Mouse (Mus musculus): ENCODE results near the gene Kndc1. TPM values are rescaled to one million over a fixed set of nuclear protein-coding genes. Genes with fewer than 3 reads are reported as not detected.

Gene Kndc1
- total RNA-seq, 2 experiments from 2014 or later, result 0.04 TPM; not detected in 1

DNA sequence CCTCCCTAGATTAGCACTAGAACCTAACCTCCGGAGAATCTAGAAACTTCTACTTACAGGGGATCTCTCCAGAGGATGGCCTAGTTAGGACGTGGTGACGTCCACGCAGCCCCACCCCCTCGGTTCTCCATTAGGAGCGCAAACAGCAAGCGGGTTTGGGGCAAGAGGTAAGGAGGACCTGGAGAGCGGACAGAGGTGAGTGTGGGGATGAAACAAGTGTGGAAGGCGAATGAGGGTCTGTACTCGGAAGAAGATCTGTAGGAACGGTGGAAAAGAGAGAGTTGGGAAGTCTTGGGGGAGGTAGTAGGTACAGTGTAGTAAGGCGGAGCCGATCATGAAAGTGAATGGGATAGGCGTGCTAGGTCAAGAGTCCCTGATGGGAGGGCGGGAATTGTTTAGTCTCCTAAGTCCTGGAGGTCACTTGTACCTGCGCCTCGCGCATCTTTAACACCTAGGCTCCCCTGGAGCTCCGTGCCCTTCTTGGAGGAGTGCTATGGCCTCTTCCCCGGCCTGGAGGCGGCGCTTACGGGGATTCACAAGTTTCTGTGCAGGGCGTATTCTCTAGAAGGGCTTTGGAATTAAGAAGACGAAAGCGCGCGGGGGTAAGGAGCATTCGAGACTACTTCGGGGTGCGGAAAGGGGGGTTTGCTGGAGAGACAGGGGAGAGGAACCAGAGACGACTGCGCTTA is 55.9 kb downstream of the Kndc1 start:
- peak; percentile 76 for ATAC-seq (ENCODE audit: poor library complexity, severe bottlenecking)

DNA sequence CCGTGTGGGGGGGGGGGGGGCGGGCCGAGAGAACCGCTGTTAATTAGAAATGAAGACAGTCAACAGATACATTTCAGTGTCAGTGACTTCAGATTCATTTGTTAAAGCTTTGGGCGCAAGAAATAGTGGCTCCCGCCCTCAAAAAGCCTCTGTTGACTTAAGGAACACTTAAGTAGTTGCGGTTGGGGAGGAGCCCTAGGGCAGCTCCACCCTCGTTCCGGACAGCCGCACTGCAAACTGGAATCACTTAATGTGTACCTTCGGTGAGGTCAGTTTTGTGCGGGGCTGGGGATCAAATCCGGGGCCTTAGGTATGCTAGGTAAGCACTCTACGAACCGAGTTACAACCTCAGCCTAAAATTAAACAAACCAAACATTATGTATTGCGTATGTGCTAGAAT is 56.6 kb downstream of the Kndc1 start:
- ATAC-seq (ENCODE audit: poor library complexity, severe bottlenecking), result peak; percentile 51

DNA sequence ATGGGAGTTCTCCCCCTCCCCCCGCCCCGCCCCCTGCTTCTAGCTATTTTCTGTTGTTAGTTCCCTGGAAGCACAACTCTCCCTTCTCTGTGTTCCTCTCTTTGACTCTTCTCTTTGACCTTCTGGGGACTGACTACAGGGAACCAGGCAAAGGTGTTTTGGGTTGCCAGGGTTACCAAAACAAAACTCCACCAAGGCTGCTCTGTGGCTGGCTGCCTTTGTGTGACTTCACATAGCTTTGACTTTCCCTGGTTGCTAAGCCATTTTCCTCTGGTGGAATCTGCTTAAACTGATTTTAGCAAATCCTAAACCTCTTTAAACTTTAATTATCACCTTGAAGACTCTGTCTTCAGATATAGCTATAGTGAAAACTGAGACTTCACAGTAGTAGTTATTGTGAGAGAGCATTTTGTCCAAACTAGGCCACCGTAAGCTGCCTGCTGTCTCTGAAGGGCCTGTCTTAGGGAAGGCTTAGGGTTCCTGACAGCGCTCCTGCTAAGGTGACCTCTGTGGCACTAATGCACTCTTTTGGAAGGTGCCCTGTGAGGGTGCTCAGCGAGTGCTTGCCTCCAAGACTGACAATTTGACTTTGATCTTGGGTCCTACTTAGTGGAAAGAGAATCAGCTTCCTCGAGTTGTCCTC is 57.6 kb downstream of the Kndc1 start:
- ATAC-seq (ENCODE audit: poor library complexity, severe bottlenecking), result no peak

DNA sequence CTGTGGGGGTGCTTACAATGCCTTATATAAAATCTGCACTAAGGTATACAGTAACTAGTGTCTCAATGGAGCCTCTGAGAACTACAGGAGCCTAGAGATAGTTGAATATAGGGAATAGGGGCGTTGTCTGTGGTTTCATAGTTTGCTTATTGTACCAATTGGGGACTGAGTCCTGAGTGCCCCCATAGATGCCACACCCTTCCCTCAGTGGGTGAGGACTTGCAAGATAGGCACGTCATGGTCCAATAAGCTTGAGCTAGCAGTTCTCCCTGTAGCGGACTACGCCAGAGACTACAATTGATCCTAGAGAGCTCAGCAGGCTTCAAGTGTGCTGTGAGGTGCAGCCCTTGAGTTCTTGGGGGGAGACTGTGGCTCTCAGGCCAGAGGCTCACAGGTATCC is 61.0 kb downstream of the Kndc1 start:
- no peak for ATAC-seq (ENCODE audit: poor library complexity, severe bottlenecking)

DNA sequence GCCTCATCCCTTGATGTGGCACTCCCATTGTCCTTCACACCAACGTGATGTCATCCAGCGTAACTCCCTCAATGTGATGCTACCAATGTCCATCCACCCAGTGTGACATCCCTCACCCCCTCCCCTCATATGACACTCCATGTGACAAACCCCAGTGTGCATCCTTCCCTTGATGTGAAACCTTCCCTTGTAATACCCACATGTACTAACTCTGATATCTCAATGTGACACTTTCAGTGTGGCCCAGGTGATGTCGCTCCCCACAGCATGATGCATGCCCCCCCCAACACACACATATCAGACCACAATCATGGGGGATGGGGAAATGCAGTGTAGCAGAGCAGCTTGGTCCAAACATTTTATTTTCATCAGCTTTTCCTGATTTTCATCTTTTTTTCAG is 62.2 kb downstream of the Kndc1 start:
- ATAC-seq (ENCODE audit: poor library complexity, severe bottlenecking), result no peak

DNA sequence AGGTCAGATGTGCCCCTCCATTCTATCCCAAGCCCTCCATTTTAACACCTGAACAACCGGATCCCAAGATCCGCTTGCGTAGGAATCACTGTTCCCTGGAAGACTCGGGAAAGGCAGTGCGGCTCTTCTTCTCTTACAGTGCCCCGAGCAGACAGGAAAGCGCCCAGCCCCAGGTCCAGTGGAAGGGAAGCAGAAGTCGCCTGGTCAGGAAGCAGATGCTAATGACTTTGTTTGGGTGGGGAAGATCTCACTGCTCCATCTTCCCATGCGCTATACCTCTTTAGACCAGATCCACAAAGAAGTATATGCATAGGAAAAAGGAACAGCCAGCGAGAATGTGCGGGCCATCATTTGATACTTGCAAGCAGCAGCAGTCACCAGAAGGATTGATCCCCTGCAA is 62.9 kb downstream of the Kndc1 start:
- peak; percentile 86 for ATAC-seq (ENCODE audit: poor library complexity, severe bottlenecking)

DNA sequence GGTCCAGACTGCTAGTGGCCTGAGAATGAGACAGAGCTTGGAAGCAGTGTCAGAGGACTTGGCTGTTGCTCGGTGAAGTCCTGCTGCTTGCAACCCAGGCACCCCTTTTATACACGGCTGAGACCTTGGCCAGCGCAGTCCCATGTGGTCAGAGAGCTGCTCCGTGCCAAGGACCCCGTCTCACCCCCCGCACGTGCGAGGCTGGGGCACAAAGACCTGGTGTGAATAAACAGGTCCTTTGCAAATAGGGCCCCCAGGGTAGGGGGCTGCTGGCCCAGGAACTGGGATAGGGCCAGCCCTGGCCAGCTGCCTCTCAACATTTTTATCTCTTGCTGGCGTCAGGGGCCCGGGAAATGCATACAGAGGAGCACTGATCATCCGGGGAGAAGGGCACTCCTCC is 63.5 kb downstream of the Kndc1 start:
- no peak for ATAC-seq (ENCODE audit: poor library complexity, severe bottlenecking)

DNA sequence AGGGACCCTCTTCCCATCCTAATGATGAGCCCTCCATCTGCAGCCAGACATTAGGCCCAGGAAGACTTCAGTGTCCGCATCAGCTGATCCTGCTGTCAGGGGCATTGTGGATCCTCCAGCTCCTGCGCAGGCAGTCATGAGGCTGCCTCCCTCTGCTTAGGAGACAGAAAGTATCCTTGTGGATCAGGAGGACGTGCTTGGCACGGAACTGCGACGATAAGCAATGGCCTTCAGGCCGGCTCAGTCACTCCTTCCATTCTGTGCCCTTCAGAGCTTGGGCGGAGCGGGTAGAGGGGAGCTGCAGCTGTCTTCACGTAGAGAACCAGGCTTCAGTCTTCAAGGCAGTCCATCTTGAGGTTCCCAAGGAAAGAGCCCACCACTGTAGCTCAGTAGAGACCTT is 66.6 kb downstream of the Kndc1 start:
- no peak for ATAC-seq (ENCODE audit: poor library complexity, severe bottlenecking)

DNA sequence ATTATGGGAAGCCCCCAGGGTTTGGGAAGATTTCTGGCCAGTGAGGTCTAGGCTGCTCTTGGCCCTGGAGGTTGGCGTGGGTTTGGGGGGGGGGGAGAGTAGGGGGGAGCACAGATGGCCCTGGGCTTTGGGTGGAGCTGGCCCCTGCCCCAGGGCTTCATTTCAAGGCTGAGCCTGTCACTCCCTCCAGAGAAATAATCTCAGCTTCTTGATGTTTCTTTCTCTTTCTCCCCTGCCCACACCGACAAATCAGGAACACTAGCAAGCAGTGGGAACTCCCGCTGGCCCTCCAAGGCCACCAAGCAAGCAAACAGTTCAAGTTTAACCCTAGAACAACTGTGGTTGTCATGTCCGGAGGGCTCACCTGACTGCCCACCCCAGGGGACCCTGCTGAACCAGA is 69.3 kb downstream of the Kndc1 start:
- no peak for ATAC-seq (ENCODE audit: poor library complexity, severe bottlenecking)

DNA sequence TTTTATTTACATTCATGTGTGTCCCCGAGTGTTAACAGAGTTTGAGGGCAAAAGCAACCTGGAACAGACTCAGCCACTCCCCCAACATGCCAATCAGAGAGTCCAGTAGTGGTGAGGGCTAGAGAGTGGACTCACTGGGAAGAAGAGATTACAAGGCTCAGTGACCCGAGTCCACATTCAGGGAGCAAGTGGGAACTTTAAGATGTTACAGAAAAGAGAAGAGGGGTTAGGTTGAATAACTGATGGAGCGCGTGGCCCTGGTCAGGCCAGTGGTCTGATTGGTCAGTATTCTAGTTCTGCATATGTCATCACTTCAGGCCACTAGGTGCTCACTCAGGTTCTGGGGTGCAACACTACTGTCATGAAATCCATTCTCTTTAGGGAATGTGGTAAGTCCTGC is 72.7 kb downstream of the Kndc1 start:
- no peak for ATAC-seq (ENCODE audit: poor library complexity, severe bottlenecking)

DNA sequence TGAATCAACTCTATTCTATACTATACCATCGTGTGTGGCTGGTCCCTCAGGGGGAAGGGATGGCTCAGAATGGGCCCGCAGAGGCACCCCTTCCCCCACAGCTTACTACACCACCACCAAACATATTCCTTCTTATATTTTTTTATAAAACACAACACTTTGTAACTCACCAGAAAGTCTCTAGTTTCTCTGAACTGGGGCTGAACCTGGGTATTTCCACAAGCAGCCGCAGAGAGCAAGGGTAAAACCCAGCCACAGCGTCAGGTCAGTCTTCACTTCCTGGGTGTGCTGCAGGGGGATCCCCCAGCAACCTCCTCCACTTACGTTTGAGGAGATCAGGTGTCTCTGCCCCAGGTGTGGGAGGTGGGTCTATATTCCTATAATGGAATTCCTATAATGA is 73.9 kb downstream of the Kndc1 start:
- no peak for ATAC-seq (ENCODE audit: poor library complexity, severe bottlenecking)

DNA sequence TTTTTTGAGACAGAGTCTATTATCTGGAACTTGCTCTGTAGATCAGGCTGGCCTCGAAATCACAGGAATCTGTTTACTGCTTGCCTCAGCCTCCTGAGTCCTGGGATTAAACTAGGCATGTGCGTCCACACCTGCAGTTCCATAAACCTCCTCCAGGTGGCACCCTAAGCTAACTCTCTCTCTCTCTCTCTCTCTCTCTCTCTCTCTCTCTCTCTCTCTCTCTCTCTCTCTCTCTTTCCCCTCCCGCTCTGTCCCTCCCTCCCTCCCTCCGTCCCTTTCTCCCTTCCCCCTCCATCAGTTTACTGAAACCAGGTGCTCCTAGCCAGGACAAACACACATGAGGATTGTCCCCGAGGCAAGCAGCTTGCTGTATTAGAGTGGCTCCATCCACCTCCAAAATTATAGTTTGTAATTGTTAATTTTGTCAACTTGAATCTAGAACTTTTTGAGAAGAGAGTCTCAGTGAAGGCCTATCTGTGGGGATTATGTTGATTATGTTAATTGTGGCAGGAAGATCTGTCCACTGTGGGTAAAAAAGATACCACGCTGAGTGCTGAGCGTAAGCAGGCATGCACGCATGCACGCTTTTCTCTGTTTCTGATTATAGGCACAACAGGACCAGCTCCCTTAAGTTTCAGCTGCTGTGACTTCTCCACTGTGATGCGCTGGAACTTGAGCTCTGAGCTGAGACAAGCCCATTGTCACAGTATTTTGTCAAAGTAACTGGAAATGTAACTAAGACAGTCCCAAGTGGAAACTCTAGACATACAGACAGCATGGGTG is 75.0 kb downstream of the Kndc1 start:
- ATAC-seq (ENCODE audit: poor library complexity, severe bottlenecking), result 0 out of 2 replicates have a peak, but pooled peaks have one; percentile 21

DNA sequence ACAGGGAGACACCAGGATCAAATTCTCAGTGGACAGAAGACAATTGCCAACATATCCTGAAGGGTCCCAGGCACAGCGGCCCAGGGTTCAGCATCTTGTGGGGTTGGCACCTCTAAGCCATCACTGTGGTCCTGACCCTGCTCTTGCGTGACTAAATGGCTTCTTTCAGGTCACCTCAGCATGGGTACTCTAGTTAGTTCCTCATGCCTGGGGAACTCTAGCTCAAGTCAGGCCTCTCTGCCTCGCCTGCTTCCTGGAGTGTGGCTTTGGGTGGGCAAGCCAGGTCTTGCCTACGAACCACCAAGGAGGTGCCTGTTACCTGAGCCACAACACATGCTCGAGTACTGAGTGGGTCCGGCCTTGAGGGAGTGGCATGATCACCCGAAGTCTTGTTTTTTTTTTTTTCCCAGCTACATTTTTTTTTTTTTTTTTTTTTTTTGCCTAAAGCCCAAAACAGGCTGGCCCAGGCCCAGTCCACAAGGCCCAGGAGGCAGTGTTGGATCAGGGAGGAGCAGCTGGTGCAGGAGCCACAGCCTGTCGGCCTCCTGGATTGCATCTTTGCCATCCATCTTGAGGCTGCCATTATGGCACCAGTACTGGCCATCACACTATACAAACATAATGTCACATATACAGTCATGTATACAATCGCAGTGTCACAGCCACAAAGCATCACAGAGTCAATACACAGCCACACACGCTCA is 75.9 kb downstream of the Kndc1 start:
- ATAC-seq (ENCODE audit: poor library complexity, severe bottlenecking), result no peak

DNA sequence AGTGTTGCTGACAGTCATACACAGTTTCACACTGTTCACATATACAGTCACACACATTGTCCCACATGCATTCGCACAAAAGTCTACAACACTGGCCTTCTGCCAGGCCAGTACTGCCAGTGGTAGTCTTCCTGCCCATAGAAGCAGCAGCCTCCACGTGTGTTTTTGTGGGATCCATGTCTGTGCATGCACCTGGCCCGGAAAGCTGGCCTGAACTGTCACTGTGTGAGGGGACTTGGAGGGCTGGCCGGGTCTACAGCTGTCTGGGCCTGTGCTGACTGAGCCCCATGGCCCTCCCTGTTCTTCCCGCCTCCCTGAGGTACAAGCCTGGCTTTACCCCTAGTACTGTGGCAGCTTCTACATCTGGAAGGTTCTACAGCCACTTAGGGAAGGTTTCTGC is 76.5 kb downstream of the Kndc1 start:
- ATAC-seq (ENCODE audit: poor library complexity, severe bottlenecking), result no peak

DNA sequence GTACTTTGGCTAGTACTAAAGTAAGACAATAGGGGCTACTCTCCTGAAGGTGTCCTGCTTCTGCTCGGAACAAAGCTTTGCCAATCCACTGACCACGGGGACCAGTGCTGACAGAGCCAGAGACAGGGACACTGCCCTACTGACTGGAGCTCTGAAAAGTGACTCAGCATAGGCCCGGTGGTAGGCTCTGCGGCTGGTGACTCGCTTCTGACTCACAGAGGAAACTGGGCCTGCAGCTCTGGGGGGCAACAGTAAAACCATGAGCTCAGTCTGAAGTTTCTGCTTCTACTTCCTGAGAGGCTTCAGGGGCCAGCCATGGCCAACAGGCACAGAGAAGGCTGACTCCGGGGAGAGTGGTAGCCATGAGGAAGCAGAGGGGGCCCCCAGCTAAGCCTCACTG is 76.9 kb downstream of the Kndc1 start:
- peak; percentile 47 for ATAC-seq (ENCODE audit: poor library complexity, severe bottlenecking)

DNA sequence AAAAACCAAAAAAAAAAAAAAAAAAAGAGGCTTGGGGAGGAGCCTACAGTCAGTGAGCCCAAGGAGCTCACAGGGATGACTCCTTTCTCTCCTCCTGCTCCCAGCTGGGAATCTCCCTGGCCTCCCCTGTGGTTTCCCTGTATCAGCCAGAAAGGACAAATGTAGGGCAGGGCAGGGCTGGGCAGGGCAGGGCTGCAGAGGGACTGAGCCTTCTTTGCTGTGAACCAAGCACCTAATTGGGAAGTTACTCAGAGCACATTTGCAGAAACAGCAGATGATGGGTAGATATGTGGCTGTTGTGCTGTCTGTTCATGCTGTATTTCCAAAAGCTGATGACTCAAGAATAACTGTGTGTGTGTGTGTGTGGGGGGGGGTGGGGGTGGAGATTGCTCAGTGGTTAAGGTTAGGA is 78.4 kb downstream of the Kndc1 start:
- ATAC-seq (ENCODE audit: poor library complexity, severe bottlenecking), result peak; percentile 33

DNA sequence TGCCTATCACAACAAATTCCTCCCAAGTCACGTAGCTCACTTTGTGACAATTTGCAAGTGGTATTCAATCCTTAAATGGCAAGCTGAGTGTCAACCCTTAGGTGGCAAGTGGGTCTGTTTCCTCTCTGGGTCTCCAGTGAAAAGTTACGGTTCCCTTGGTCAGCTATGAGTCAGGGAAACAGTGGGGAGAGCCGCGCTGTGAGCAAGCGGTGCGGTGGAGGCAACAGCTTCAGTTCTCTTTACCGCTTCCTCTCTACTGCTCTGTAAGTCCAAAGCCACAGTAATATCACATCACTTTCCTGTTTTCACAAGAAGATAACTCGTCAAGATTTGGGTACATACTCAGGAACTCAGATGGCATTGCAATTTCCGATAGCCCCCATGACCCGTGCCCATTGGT is 79.8 kb downstream of the Kndc1 start:
- ATAC-seq (ENCODE audit: poor library complexity, severe bottlenecking), result peak; percentile 60

DNA sequence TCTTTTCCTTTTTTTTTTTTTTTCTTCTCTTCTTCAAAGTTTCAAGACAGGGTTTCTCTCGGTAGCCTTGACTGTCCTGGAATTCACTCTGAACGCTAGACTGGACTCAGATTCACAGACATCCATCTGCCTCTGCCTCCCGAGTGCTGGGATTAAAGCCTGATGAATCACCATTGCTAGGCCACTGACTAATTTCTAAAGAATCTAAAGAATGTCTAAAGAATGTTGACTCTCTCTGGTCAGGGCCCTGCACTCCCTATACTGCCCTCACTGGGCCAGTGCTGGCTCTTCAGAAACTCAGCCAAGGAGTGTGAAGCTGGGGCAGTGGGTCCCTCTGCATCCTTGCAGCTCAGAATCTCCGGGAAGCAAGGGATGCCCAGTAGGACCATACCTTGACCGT is 81.0 kb downstream of the Kndc1 start:
- ATAC-seq (ENCODE audit: poor library complexity, severe bottlenecking), result no peak

DNA sequence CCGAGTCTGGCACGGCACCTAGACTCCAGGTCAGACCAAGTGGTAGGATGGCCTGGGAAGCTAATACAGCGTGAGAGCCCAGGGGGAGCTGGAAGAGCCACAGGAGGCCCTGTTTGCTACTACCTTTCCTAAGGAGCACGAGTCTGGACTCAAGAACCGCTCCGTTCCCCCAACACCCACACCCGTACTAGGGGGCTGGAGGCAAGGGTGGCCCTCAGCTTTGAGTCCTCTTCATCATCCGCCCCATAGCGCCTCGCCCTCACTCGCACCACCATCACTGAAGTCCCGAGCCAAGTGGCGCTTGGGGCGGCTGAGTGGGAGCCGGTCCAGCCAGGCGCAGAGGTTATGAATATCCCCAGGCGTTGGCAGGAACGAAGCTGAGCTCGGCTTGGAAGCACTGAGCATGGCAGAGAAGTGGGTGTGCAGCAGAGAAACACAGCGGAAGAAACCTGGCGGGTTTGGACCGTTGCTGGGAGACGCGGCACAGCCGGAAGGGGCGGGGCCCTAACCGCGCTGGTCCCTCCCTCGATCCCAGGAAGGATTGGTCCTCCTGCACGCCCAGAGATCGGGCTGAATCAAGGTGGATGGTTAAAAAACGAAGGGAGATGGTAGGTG is 83.9 kb downstream of the Kndc1 start, which contains the start of gene 6430531B16Rik:
Gene 6430531B16Rik (minus strand): TSS at position 478 of the 615 bp plus-strand sequence.
- peak; percentile 62 for ATAC-seq (ENCODE audit: poor library complexity, severe bottlenecking)

DNA sequence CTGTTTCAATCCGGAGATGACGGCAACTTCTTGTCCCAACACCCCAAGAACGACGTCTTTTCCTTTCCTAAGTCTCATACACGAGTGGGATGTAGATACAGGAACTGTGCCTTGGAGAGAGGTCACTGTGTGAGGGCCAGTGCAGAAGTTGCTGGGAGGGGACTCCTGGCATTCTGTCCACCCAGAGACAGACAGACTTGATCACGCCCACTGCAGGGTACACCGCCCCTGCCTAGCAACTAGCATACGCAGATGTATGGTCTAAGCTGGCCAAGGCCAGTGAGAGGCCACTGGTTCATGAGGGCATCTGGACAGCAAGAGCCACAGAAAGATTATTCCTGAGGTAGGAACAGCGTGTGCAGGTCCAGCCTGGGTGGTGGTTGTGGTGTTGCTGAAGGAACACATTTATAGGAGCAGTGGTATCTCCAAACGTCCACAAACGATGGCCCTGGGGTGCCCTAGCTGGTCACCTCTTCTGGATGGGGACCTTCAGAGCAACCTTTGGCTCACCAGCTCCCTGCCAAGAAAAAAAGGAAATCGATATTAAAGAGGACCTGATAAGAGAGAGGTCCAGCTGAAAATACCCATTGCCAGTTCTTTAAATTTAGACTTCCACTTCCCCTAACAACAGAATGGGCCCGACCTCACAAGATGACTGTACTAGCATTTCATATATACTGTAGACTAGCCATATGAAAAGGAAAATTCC is 84.7 kb downstream of the Kndc1 start:
- ATAC-seq (ENCODE audit: poor library complexity, severe bottlenecking), result peak; percentile 20

All from megakaryocyte, adult 5-6 weeks (primary cell).